Mouse (Mus musculus) MEL (cell line): ENCODE results near the gene Deup1.

Experiments used
- CTCF ChIP-seq, 3 experiments: IDR thresholded peaks in 2 of 3; conservative IDR thresholded peaks in 1 of 3; 2 replicates each; pipeline ENCODE4 v1.5.1; 2011 to 2012; ENCODE audit warnings: low read length in 3 of 3, low read depth in 2 of 3, mild to moderate bottlenecking in 2 of 3, improper control_type of control experiment in 1 of 3, inconsistent platforms in 1 of 3, mixed read lengths in 1 of 3, moderate library complexity in 1 of 3; ENCODE audit not compliant: control insufficient read depth in 1 of 3, insufficient read depth in 1 of 3, poor library complexity in 1 of 3, severe bottlenecking in 1 of 3
- ETS1 ChIP-seq: IDR thresholded peaks from 2 replicates; pipeline ENCODE4 v1.6.1; 2012; ENCODE audit warnings: low read depth, mild to moderate bottlenecking, inconsistent platforms, low read length, improper control_type of control experiment, moderate library complexity

- no peak for TF ChIP-seq ETS1
- TF ChIP-seq CTCF (IDR thresholded peaks at IDR 0.05 in 2 of 3, conservative IDR thresholded peaks at IDR 0.05 in 1 of 3; ENCODE audit: control insufficient read depth in 1 of 3, insufficient read depth in 1 of 3, low read depth in 2 of 3, low read length in 3 of 3, poor library complexity in 1 of 3, severe bottlenecking in 1 of 3), result no peak
These were observed 30.6 kb upstream of the Deup1 start for GRCm38 (mm10) chr9:15658236-15658785.
